ENCODE assay signal across 13 mouse cellular contexts in genomic region chr6:88844901-88845565, GRCm38 (mm10).
"Had no signal": no experiment of that assay in that cellular context is flagged by ENCODE, and none has a peak within 500 bp of the region (broad histone marks: within the 10 kb centered on the region; RNA-seq: fewer than 3 reads in every experiment).

No protein-coding gene starts in this region.

- DNase-seq: gastrocnemius, postnatal 14 days; gastrocnemius, postnatal 36 days; heart, postnatal 10 days; heart, postnatal 36 days; kidney, adult 11 months; kidney, adult 2 months; kidney, adult 9 months; kidney, postnatal 14 days; kidney, postnatal 36 days; layer of hippocampus, adult 9-11 months; layer of hippocampus, postnatal 36 days; left cerebral cortex, postnatal 4 days; lung, adult 18-20 months had no signal
